Mouse (Mus musculus) midbrain, postnatal 0 days (tissue): ENCODE data around the gene Nrtn. TPM values are rescaled to one million over a fixed set of nuclear protein-coding genes. Genes with fewer than 3 reads are reported as not detected.

ENCODE experiments used
- ATAC-seq: fragments of 200-750 bp; cut with Nextera tagmentation; 2 replicates; pipeline ENCODE4 v1.8.0; 2017; ENCODE audit warnings: moderate number of reproducible peaks, mild to moderate bottlenecking, moderate TSS enrichment, moderate library complexity; ENCODE audit not compliant: low FRiP score
- DNase-seq: peaks from one replicate; pipeline ENCODE4 v3.0.0-alpha.2; 2015; ENCODE audit warnings: low spot score
- H3K27ac ChIP-seq: fragments of 300-500 bp; sonication (generic); 2 replicates; pipeline ENCODE4 v1.5.1; 2014; ENCODE audit warnings: low read depth, mild to moderate bottlenecking, low read length, mixed read lengths
- H3K27me3 ChIP-seq: fragments of 300-500 bp; sonication (generic); 2 replicates; pipeline ENCODE4 v1.6.1; 2014; ENCODE audit warnings: low read length, control low read depth, mixed read lengths; ENCODE audit not compliant: insufficient read depth
- H3K36me3 ChIP-seq: fragments of 300-500 bp; sonication (generic); 2 replicates; pipeline ENCODE4 v1.6.1; 2014; ENCODE audit warnings: low read length, control low read depth, mixed read lengths; ENCODE audit not compliant: insufficient read depth
- H3K4me1 ChIP-seq: fragments of 300-500 bp; sonication (generic); 2 replicates; pipeline ENCODE4 v1.6.1; 2014; ENCODE audit warnings: mild to moderate bottlenecking, control low read depth, antibody characterized with exemption, low read length, mixed read lengths; ENCODE audit not compliant: insufficient read depth
- H3K4me2 ChIP-seq: fragments of 300-500 bp; sonication (generic); 2 replicates; pipeline ENCODE4 v1.6.1; 2014; ENCODE audit warnings: low read depth, mild to moderate bottlenecking, low read length, mixed read lengths; ENCODE audit not compliant: poor library complexity, severe bottlenecking
- H3K4me3 ChIP-seq: fragments of 300-500 bp; sonication (generic); 2 replicates; pipeline ENCODE4 v1.5.1; 2014; ENCODE audit warnings: low read depth, mild to moderate bottlenecking, low read length, moderate library complexity
- H3K9ac ChIP-seq: fragments of 300-500 bp; sonication (generic); replicated peaks from 2 replicates; pipeline ENCODE4 v1.6.1; 2014; ENCODE audit warnings: mild to moderate bottlenecking, low read length, moderate library complexity, mixed read lengths; ENCODE audit not compliant: poor library complexity, severe bottlenecking
- H3K9me3 ChIP-seq: fragments of 300-500 bp; sonication (generic); 2 replicates; pipeline ENCODE4 v1.6.1; 2016; ENCODE audit warnings: low read length, control low read depth
- CTCF ChIP-seq: IDR thresholded peaks from 2 replicates; pipeline ENCODE4 v1.5.1; 2016; ENCODE audit warnings: antibody characterized with exemption, mild to moderate bottlenecking
- WGBS: fragments of 180-500 bp; shearing (Covaris S2); extraction: QIAGEN DNeasy Blood & Tissue Kit; methylation state at CpG from one replicate; pipeline ENCODE4 v1.1.7; 2014; 5-methylcytosine and 5-hydroxymethylcytosine counted together
- polyA plus RNA-seq: library from polyadenylated mRNA; unstranded; fragments of >200 nt; fragmentation: Nextera tagmentation; extraction: Ambion mirVana; gene quantifications from 2 replicates; pipeline ENCODE4 v1.2.1, GENCODE M21; 2015
- total RNA-seq: library from RNA; depleted of rRNA; stranded (reverse); fragments of >200 nt; gene quantifications from 2 replicates; pipeline ENCODE4 v1.2.3, GENCODE M21; 2014

Nrtn gene
- total and polyA plus RNA-seq, 2 experiments from 2014 or later, result 7.4 to 12.5 TPM

DNA sequence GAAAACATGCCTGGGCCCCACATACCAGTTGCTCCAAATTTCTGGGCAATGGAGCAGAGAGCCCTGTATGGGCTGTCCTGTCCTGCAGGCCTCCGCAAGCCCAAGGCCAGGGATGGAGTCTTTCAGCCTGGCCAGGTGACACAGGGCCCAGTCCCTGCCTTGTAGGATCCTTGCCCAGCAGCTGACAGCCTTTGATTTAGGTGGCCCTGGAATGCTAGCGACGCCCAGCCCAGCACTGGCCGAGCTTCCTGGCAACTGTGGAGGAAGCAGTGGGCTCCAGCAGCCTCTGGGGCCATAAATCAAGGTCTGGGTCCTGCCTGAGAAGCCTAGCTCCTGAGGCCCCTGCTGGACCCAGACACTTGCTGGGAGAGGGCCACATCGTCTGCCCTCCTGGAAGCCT lies 34.9 kb downstream of the Nrtn start:
- H3K27me3 ChIP-seq, result no peaks in the 10 kb centered on the region
- H3K4me3 ChIP-seq, result no peak overlapping the region
- DNase-seq, result no peak
- WGBS, result 91% methylated on average over 5 of the region's 5 CpGs
- H3K4me2 ChIP-seq, result no peak overlapping the region
- H3K4me1 ChIP-seq, result peaks cover 10% of the 10 kb centered on the region
- H3K27ac ChIP-seq, result no peak overlapping the region
- no peak for TF ChIP-seq CTCF
- peaks cover 26% of the 10 kb centered on the region for H3K36me3 ChIP-seq
- ATAC-seq, result no peak
- no peaks in the 10 kb centered on the region for H3K9me3 ChIP-seq
- H3K9ac ChIP-seq, result no peak overlapping the region

- H3K9ac ChIP-seq, result peak within 1 kb of the TSS; percentile 67
- H3K4me3 ChIP-seq, result peak within 1 kb of the TSS; percentile 60
- peaks cover 15% of the 10 kb centered on the region for H3K4me1 ChIP-seq
- TF ChIP-seq CTCF, result no peak
- DNase-seq (peak; percentile 99), ATAC-seq (peak; percentile 83)
- no peaks in the 10 kb centered on the region for H3K9me3 ChIP-seq
- H3K27ac ChIP-seq, result peak within 1 kb of the TSS; percentile 84
- WGBS, result under 1% methylated on average over 59 of the region's 59 CpGs
- H3K4me2 ChIP-seq, result peak within 1 kb of the TSS; percentile 62
- no peaks in the 10 kb centered on the region for H3K27me3 ChIP-seq
- peaks cover 14% of the 10 kb centered on the region for H3K36me3 ChIP-seq
These were observed 39.8 kb downstream of the Nrtn start, which contains the start of the genes Ndufa11 and Vmac for GRCm38 (mm10) chr17:56717363-56718058. Ndufa11 (plus strand) TSS chr17:56717767. Vmac (minus strand) TSS chr17:56718022.

- DNase-seq (peak; percentile 99), ATAC-seq (peak; percentile 94)
- Histone ChIP-seq H3K9ac (peak overlapping the region; percentile 67), H3K4me1 (peaks cover 15% of the 10 kb centered on the region), H3K27ac (peak overlapping the region; percentile 84), H3K4me2 (peak overlapping the region; percentile 62), H3K9me3 (no peaks in the 10 kb centered on the region), H3K4me3 (peak overlapping the region; percentile 60), H3K36me3 (peaks cover 14% of the 10 kb centered on the region), H3K27me3 (no peaks in the 10 kb centered on the region)
- no peak; the same call in 1 of the 2 replicates for TF ChIP-seq CTCF
- WGBS, result under 1% methylated on average over 48 of the region's 55 CpGs
These were observed 40.5 kb downstream of the Nrtn start for GRCm38 (mm10) chr17:56716655-56717362.

GRCm38 (mm10) chr17:56715914-56716654 lies 41.2 kb downstream of the Nrtn start:
- no peaks in the 10 kb centered on the region for H3K9me3 ChIP-seq
- TF ChIP-seq CTCF, result no peak
- H3K4me1 ChIP-seq, result peaks cover 15% of the 10 kb centered on the region
- H3K27ac ChIP-seq, result peak overlapping the region; percentile 84
- peak overlapping the region; percentile 67 for H3K9ac ChIP-seq
- DNase-seq (no peak), ATAC-seq (no peak)
- H3K4me3 ChIP-seq, result peak overlapping the region; percentile 60
- H3K4me2 ChIP-seq, result peak overlapping the region; percentile 62
- peaks cover 15% of the 10 kb centered on the region for H3K36me3 ChIP-seq
- H3K27me3 ChIP-seq, result no peaks in the 10 kb centered on the region
- 22% methylated on average over 22 of the region's 22 CpGs for WGBS

GRCm38 (mm10) chr17:56715360-56715759 lies 42.0 kb downstream of the Nrtn start:
- Histone ChIP-seq H3K4me1 (peaks cover 15% of the 10 kb centered on the region), H3K36me3 (peaks cover 22% of the 10 kb centered on the region), H3K4me3 (peak overlapping the region; percentile 60; the same call in 1 of the 2 replicates), H3K27ac (no peak overlapping the region), H3K9me3 (no peaks in the 10 kb centered on the region), H3K4me2 (peak overlapping the region; percentile 62), H3K27me3 (no peaks in the 10 kb centered on the region), H3K9ac (peak overlapping the region; percentile 67; the same call in 1 of the 2 replicates)
- no peak for ATAC-seq
- WGBS, result 60% methylated on average over 11 of the region's 11 CpGs
- no peak for DNase-seq
- TF ChIP-seq CTCF, result no peak
